In the genomic region with DNA sequence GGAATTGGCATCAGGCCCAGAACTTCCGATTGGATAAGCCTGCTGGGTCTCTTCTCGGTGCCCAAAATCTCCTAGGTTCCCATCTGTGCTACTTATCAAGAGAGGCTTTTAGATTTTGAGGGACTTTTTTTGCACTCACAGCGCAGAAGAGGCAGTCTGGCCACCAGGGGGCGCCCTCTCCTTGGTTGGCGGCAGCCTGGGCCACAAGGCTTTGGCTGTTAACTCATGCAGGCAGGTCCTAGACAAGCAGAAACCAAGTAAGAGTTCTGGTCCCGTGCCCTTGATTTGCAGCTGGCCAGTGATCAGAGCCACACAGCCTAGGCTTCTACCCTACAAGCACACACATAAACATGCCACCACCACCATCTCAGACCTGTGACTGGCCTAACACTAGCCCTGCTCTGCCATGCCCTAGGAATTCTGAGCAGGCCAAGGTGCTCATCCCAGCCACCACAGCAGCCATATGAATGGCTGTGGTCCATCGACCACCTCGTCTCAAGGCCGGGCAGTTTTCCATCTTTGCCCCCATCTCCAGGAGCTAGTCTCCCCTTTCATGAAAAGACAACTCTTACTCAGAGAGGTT, we compare ENCODE assay signal across 8 mouse cellular contexts. TPM values are rescaled to one million over a fixed set of nuclear protein-coding genes. Genes with fewer than 3 reads are reported as not detected.
A peak's percentile ranks its signal among the peaks of the same experiment; 100 is the strongest.
DNase-seq lines count a peak whose midpoint lies in the region; ATAC-seq and TF ChIP-seq lines count a peak whose summit lies in the region.

No protein-coding gene starts in this region.

- H3K9ac ChIP-seq in forebrain, embryonic 15.5 days (replicated peaks), result no peak overlapping the region
- no peak overlapping the region for H3K9ac ChIP-seq in lung, postnatal 0 days (replicated peaks; ENCODE audit: low read depth)

- 0 out of 2 replicates have a peak, but pooled peaks have one; percentile 46 for ATAC-seq in forebrain, embryonic 15.5 days (replicated peaks)
- peak; percentile 57 for ATAC-seq in lung, postnatal 0 days

- no peaks in the 10 kb centered on the region for H3K4me1 ChIP-seq in forebrain, embryonic 15.5 days
- no peaks in the 10 kb centered on the region for H3K4me1 ChIP-seq in lung, postnatal 0 days (ENCODE audit: insufficient read depth, low read depth, low read length)

- H3K27me3 ChIP-seq in forebrain, embryonic 15.5 days, result peaks cover 4% of the 10 kb centered on the region; the same call in 1 of the 2 replicates
- peaks cover 8% of the 10 kb centered on the region for H3K27me3 ChIP-seq in lung, postnatal 0 days (replicated peaks; ENCODE audit: insufficient read depth, low read length)

- TF ChIP-seq EP300 in lung, postnatal 0 days (IDR thresholded peaks at IDR 0.05), result no peak

- H3K4me2 ChIP-seq in forebrain, embryonic 15.5 days (replicated peaks), result no peak overlapping the region
- H3K4me2 ChIP-seq in lung, postnatal 0 days (replicated peaks; ENCODE audit: low read depth, low read length), result no peak overlapping the region

- 25% methylated on average over 9 of the region's 9 CpGs for WGBS in forebrain, embryonic 15.5 days
- WGBS in lung, postnatal 0 days, result 27% methylated on average over 9 of the region's 9 CpGs

- no peaks in the 10 kb centered on the region for H3K9me3 ChIP-seq in forebrain, embryonic 15.5 days
- H3K9me3 ChIP-seq in lung, postnatal 0 days (ENCODE audit: low read length), result no peaks in the 10 kb centered on the region

- H3K4me3 ChIP-seq in forebrain, embryonic 15.5 days, result no peak overlapping the region
- no peak overlapping the region for H3K4me3 ChIP-seq in lung, postnatal 0 days (ENCODE audit: low read depth, low read length)

- no peak overlapping the region for H3K27ac ChIP-seq in forebrain, embryonic 15.5 days (replicated peaks)
- H3K27ac ChIP-seq in lung, postnatal 0 days (ENCODE audit: low read length), result no peak overlapping the region

- no peaks in the 10 kb centered on the region for H3K36me3 ChIP-seq in forebrain, embryonic 15.5 days
- no peaks in the 10 kb centered on the region for H3K36me3 ChIP-seq in lung, postnatal 0 days (ENCODE audit: insufficient read depth, low read length)

- TF ChIP-seq CTCF in lung, postnatal 0 days (IDR thresholded peaks at IDR 0.05), result peak; percentile 92

- peak; percentile 49 for DNase-seq in MEL-GATA-1-ER (ENCODE audit: extremely low read depth, low read depth)
- DNase-seq in c-Kit-positive CD71-positive TER-119-positive erythroid progenitor cells, embryonic 14.5 days (ENCODE audit: low spot score), result peak; percentile 65
- peak; percentile 83 to 93 for DNase-seq in heart, postnatal 10 days
- DNase-seq in layer of hippocampus, adult 8-10 months (ENCODE audit: low spot score in 2 of 2), result peak; percentile 50 to 80
- peak; percentile 79 for DNase-seq in lung, postnatal 0 days (ENCODE audit: low spot score)
- peak; percentile 89 for DNase-seq in right cerebral cortex, postnatal 14 days
- DNase-seq in urinary bladder, postnatal 14 days (ENCODE audit: low spot score), result peak; percentile 89

- intact Hi-C loops in heart, postnatal 10 days (cut with DNase I), result loop anchor here (1.0 to 10.0 kb wide), 2 partner anchors 114 to 245 kb away; no protein-coding TSS in a partner anchor

RNA-seq across cellular contexts. Expression of gene Hand1, which starts 12.5 kb away (rescaled TPM):
- polyA plus RNA-seq in forebrain, embryonic 15.5 days (2015; fragmentation: Nextera tagmentation; extraction: Ambion mirVana), result not detected in 2 replicates
- total RNA-seq in heart, postnatal 10 days (2021), result under 1 TPM in 1 of 2 experiments, not detected in 1; 0.15 TPM
- total RNA-seq in layer of hippocampus, adult 8-10 months (2022), result not detected
- not detected in 2 replicates for polyA plus RNA-seq in lung, postnatal 0 days (2015; fragmentation: Nextera tagmentation; extraction: Ambion mirVana)

RNA-seq across cellular contexts. Expression of gene Sap30l, which starts 18.7 kb away (rescaled TPM):
- 10.3 and 11.8 TPM in 2 replicates for polyA plus RNA-seq in forebrain, embryonic 15.5 days (2015; fragmentation: Nextera tagmentation; extraction: Ambion mirVana)
- total RNA-seq in heart, postnatal 10 days (2021), result 10 to 100 TPM; 36.1 to 38.8 TPM
- 10 to 100 TPM; 46.8 to 53.4 (median 48.9) TPM for total RNA-seq in layer of hippocampus, adult 8-10 months (2022)
- polyA plus RNA-seq in lung, postnatal 0 days (2015; fragmentation: Nextera tagmentation; extraction: Ambion mirVana), result 16.7 and 16.8 TPM in 2 replicates
